Mouse (Mus musculus) liver, adult (tissue): ENCODE data around the gene Nav2.
A peak's percentile ranks its signal among the peaks of the same experiment; 100 is the strongest.

Experiments used
- GATA4 ChIP-seq: IDR thresholded peaks from 2 replicates; pipeline ENCODE4 v1.6.1; 2014; ENCODE audit warnings: mild to moderate bottlenecking, low read length; ENCODE audit not compliant: insufficient replicate concordance

The Nav2 gene

DNA sequence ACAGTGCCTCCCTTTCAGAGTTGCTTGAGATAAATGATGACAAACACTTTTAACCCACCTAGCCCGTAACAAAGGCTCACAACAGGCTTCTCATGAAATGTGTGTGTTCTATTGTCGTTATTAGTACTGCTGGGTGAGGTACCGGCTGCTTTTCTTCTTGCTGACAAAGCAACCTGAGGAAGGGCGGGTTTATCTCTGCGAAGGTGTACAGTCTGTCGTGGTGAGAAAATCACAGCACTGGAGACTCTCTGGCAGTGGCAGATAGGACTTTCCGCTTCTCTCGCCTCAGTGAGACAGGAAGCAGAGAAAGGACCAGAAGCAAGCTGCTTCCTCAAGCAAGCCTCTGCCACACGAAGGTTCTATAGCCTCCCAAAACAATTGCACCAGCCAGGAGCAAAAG, 244.2 kb downstream of the Nav2 start:
- no peak for TF ChIP-seq GATA4

DNA sequence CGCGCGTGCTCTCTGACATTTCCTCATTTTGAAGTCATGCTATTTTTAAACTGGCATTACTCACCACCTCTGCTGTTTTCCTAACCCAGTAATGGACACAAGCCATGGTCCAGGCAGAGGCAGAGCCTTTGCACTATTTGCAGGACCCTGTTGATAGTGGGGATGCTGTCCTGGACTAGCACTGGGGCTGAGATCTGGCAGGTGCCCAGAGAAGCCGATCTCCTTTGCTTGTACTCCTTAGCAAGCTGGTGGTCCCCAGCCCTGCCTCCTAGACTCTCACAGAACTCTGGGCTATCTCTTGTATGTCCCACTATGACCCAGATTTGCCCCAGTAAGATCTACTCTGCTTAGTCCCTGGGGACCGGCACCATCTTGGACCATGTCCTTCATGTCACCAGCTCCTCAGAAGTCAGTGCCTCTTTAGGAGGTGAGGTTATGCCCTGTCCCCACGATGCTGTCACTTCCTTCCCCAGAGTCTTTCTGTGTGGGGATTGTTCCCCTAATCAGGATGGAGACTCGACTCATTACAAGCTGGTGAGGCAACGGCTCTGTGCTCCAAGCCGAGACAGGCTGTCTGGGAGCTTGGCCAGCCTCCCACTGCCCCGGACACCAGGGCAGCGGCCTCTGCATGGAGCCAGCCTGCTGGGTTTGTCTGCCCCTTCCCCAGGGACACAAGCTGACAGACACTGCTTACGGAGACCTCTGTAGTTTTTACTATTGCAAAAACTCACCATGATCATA, 250.3 kb downstream of the Nav2 start:
- no peak for TF ChIP-seq GATA4

DNA sequence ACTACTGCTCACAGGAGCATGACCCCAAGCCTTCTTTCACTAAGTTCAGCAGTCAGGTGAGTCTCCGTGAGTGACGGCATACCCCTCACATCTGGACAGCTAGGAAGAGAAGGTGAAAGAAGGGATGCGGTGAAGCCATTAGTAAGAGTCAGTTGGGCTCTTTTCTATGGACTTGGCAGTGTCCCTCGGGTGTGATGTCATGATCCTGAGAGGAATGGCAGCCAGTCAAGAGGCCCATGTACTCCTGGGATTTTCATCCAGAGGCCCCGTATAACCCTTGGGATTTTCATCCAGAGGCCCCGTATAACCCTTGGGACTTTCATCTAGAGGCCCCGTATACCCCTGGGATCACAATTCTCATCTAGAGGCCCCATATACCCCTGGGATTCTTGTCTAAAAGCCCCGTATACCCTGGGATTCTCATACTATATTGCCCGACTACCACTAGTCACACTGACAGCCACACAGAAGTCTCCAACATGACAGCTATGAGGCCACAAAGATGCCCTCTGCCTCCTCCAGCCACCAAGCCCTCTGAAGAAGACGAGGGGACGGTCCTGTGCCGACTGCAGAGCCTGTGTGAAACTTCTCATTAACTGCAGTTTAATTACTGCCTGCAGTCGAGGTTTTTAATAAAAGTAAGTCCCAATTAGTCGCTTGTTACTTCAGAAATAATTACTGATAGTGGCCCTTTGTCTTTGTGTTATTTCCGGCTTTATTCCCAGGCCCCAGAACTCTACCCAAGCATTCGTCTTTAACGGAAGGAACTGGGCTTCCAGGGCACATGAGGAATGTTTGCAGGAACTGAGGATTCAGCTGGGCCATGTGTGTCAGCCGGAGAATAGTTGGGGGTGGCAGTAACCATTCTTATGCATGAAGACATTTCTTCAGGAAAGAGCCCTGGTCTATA, 251.4 kb downstream of the Nav2 start:
- TF ChIP-seq GATA4 = no peak

DNA sequence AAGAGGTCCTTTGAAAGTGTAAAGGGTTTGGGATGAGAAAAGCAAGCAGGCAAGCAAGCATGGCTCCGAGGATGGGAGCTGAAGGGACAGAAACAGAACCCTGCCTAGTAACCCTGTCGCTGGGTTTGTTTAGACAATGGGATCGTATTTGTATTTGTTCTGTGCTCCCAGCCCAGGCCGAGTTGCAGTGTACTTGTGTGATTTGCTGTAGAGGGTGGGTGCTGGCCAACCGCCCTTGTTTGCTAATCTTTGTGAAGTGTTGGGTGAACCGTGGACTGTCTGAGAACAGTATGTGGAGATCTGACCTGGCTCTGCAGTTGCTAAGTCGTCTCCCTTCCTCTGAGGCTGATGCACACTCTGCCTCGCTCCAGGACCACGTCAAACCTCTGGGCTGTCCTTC, 253.6 kb downstream of the Nav2 start:
- TF ChIP-seq GATA4 = no peak

DNA sequence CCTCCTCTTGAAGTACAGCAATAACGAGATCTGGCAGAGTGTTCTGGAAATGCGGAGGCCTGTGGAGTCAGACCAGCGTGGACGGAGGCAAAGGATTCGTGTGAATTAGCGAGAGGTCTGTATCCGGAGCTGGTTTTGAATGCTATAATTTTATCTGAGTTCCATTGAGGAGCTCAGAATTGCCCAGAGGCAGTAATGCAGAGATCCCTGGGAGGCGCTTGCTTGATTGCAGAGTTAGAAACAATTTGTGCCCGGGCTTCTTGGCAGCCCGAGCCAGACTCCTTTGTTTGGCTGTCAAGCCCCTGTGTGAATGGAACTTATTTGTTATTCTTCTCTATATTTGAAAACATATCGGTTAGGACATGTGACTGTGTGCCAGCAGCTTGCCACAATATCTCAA, 255.3 kb downstream of the Nav2 start:
- no peak for TF ChIP-seq GATA4

DNA sequence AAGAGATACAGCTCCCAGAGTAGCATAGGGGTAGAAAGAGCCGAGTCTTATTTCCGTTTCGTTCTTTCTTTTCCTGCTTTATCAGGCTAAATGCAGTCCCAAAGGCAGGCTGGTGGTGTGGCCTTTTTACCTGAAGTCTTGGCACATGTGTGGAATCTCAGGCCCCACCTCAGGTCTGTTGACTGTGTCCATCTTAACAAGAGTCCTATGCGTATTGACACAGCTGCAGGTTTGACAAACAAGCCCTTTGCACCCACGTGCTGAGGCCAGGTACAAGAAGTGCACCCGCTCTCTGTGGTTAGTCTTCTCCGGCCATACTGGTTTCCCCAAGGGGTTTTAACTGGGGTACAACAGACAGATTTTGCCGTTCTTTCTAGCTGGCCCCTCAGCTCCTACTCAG, 256.4 kb downstream of the Nav2 start:
- no peak for TF ChIP-seq GATA4

DNA sequence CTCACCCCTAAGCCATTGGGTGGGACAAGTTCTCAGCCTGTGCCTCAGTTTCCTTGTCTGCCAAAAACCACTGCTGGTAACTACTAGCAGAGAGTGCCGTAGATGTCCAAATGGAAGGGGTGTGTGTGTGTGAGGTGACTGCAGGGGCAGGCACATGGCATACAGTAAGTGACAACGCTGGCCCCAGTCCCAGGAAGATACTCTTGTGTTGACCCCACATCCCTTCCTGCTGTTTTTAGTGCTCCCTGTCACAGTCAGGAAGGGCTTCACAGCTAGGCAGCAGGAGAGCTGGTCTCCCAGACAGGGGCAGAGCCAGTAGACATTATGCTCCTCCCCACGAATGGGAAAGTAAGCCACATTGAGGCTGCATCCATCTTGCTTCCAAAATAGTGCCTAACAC, 264.4 kb downstream of the Nav2 start:
- TF ChIP-seq GATA4 = no peak

DNA sequence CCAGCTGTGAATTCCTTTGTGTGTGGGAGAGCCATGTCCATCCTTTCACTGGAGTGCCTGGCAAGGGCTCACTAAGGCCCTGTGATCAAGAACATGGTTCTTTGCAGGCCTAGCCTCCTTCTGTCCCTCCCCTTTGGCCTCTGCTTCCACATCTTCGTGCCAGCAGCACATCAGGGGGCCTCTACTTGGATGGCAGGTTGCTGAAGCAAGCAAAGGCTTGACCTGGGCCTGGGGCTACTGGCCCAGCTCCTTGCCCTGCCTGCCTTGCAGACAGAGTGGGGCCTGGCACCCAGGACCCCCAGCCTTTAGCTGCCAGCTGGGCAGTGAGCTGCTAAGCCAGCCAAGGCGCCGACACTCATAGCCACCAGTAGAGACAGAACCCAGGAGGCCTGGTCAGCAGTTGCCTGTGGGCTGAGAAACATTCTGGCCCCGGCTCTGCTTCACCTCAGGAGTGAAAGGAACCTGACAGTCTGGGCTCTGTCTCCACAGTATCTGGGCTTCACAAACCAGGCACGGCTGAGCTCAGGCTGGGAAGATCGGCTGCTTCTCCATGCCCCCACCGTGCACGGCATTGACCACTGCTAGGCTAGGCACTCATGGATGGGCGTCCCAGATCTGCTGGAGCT, 267.4 kb downstream of the Nav2 start:
- no peak for TF ChIP-seq GATA4

DNA sequence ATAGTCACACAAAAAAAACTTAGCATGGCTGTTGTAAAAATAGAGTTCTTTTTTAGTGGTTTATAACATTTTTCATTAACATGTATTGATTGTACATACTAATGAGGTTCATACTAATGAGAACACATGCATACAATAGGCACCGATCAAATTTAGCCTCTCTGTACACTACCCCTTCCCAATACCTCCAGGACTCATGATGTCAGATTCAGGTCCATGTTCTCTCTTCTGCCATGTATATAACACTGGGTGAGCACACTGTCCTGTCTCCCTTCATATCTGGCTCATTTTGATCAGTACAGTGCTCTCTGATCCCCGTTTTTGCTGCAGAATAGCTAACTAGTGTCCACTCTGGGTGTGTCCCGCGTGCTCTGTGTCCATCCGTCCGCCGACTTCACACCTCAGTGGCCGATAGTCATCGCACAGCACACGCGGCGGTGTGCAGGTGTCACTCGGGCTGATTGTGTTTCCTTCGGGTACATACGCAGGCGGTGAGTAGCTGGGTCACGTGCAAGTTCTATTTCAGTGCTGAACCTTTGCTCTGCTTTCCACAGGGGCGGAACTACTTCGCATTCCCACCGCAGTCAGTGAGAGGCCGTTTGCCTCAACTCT, 268.2 kb downstream of the Nav2 start:
- no peak for TF ChIP-seq GATA4

DNA sequence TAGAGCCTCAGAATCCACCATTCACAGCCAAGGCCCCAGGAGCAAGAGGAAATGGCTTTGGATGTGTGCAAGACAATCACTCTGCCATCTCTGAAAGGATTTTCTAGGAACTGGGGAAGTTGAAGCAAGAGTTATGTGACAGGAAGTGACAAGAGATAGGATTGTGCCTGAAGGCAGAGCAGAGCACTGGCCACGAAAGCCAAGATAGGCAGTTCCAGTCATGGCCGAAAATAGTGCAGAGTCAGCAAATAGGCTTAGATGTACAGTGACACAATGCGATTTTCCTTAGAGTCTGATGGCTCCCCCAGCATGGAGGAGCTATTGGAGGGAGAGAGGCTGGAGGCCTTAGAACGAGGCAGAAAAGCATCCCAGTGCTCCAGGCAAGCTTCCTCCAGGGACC, 269.7 kb downstream of the Nav2 start:
- TF ChIP-seq GATA4 = peak; percentile 95

DNA sequence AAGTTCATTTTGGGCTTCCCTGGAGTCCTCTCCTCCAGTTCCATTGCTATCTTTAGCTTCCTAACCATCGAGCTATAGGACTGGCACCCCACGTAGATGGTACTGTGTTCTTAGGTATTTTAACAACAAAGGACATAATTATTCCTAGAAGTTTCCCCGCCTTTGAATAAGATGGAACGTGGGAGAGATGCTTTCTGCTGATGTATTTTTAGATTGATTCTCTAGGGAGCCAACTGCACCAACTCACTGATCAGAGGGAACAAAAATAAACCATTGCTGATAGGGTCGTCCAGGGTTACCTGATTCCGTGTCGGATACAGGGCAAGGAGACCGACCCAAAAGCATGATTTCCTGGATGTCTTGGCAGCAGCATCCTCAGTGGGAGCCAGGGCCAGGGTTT, 272.5 kb downstream of the Nav2 start:
- TF ChIP-seq GATA4 = no peak

DNA sequence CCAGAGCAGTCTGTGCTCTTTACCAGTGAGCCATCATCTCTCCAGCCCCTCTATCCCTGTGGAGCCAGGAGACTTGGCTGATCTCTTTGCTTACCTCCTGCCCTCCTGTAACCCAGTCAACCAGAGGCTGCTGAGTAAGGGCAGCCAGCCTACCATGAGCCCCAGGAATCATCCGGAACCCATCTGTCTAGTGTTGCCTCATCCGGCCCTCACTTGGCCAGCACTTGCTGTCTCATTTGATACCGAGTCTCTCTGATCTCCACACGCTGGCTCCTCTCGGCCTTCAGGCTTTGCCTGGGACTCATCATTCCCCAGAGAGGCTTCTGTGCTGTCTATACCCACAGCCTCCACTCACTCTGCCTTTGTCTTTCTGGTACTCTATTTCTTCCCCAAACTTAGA, 273.9 kb downstream of the Nav2 start:
- TF ChIP-seq GATA4 = no peak

DNA sequence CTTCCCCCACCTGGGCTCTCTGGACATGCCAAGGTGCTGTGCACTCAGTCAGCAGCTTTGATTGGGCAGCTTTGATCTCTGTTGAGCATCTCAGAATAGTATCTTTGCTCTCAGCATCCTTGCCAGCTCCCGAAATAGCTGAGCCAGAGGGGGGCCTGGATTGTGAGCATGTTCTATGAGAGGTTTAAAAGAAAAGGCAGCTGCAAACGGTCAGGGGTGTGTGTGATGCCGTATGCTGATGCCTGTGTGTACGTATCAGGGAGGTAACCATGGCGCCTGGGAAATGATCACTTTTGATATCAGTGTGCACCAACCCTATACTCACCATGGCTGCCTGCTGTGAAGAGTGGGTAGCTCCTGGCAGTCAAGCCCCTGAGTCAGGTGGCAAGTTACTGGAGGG, 275.2 kb downstream of the Nav2 start:
- no peak for TF ChIP-seq GATA4

DNA sequence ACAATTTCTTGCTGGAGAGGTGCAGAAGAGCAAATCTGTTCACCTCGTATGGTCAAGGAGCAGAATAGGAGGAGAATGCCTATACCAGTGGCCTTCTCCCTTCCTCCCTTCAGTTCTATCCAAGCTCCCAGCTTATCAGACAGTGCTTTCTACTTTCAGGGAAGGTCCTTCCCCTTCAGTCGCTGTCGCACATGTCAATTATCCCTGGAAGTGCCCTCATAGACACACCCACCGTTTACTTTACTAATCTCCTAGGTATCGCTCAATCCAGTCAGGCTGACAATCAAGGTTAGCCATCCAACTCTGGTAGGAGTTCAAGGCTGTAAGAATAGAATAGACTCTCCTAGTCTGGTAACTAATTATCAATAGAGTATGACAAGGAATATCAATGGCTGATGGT, 277.5 kb downstream of the Nav2 start:
- TF ChIP-seq GATA4 = no peak

DNA sequence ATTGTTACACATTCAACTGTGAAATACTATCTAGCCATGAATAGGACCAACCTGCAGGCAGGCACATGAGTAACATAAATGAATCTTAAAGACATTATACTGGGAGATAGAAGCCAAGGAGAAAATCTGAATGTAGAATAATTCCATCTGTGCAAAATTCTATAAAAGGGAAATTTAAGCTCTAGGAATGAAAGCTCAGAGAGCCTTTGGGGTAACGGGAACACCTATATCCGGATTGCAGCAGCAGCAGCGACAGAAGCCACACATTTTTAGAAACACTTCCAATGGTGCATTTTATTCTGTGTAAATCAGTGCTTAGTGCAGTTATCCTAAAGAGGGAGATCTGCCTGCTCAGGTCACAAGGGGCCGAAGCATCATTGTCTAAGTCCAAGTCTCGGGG, 280.8 kb downstream of the Nav2 start:
- TF ChIP-seq GATA4 = no peak
